Mouse (Mus musculus) liver, adult 2 months (tissue): ENCODE data around the gene Slc25a41.

Experiments
- CTCF ChIP-seq: fragments of 200-500 bp; IDR thresholded peaks from 2 replicates; pipeline ENCODE4 v1.5.1; 2011; ENCODE audit warnings: low read depth, low read length, control low read depth
- POLR2A ChIP-seq: fragments of 200-500 bp; IDR thresholded peaks from 2 replicates; pipeline ENCODE4 v1.6.1; 2011; ENCODE audit warnings: low read length, control low read depth; ENCODE audit not compliant: insufficient read depth; ENCODE audit errors: extremely low read depth

DNA sequence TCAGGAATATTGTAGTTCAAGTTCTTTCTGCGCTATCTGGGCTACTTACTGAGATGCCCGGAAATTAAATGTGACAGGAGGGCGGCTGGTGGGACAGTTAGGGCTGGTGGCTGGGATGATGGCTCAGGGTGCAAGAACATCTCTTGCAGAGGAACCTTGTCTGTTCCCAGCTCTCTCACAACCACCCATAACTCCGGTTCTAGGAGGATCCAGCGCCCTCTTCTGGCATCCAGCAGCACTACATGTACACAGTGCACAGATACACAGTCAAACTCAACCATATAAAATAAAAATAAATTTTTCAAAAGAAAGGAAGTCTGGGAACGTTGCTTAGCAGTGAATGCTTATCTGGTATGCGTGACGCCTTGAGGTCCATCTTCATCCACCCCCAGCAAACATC is 2.5 kb downstream of the Slc25a41 start:
- TF ChIP-seq CTCF, result peak; percentile 21; the same call in 1 of the 2 replicates
- TF ChIP-seq POLR2A, result no peak
